Mouse (Mus musculus): Measurements from ENCODE around the gene Kif24.

The Kif24 gene

DNA sequence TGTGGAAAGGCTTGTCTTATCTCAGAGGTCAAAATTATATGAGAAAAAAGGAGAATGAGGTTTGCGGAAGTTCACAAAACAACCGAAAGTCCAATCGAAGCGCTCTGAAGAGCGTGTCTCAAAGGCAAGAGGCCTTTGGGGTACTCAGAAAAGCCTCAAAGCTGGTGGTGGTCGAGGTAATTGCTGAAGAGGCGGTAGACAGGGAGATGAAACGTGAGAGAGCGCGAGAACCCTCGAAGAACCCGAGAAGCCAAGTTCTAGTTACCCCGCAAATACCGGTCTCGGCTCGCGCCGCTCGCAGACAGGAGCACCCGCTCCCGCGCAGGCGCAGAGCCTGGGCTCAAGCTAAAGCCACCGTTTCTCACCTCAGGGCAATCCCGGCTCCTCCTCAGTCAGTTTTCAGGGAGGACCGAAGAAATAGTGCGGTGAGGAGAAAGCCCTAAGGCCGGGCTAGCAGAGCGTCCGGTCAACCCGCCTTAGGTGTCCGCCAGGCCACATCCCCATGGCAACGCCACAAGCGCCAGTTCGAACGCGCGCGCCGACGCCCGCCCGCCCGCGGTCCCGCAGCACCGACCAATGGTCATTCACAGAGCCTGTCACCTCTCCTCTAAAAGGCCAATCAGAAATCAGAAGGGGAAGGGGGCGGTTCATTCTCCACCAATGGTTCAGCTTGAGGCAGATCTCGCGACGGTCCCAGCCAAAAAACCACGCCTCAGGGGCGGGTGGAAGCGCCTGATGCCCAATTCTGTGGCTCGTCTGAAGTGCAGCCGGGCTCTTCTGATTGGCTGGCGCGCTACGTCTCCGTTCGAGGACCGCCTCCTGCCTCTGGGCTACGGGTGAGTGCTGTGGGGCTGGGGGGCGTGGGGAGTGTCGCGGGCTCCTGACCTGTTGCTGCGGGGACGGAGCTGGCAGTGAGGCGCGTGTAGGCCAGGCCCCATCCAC, at the start of gene Kif24, which contains the start of gene Nudt2:
Gene Kif24, minus strand, starts transcription at position 543 of the 942 bp plus-strand sequence.
Gene Nudt2, plus strand, starts transcription at position 807 of the 942 bp plus-strand sequence.
- Histone ChIP-seq H3K4me3 (replicated peaks; ENCODE audit: low read length) (peak within 1 kb of the TSS; percentile 93), H3K36me3 (ENCODE audit: insufficient read depth, low read length) (peaks cover 33% of the 10 kb centered on the region), H3K27me3 (ENCODE audit: insufficient read depth, low read length) (no peaks in the 10 kb centered on the region), H3K9me3 (ENCODE audit: low read length) (peaks cover 41% of the 10 kb centered on the region), H3K4me1 (replicated peaks; ENCODE audit: low read depth, low read length) (peaks cover 27% of the 10 kb centered on the region)
- TF ChIP-seq POU5F1 (IDR thresholded peaks at IDR 0.05; ENCODE audit: borderline replicate concordance, low read length): no peak
- TF ChIP-seq NANOG (IDR thresholded peaks at IDR 0.05; ENCODE audit: borderline replicate concordance, low read length): no peak
- TF ChIP-seq CTCF (conservative IDR thresholded peaks at IDR 0.05; ENCODE audit: low read length): no peak

GRCm38 (mm10) chr4:41513714-41514113, 49.0 kb upstream of the Kif24 start:
- Histone ChIP-seq H3K9me3 (ENCODE audit: low read length) (no peaks in the 10 kb centered on the region), H3K4me1 (replicated peaks; ENCODE audit: low read depth, low read length) (no peaks in the 10 kb centered on the region), H3K4me3 (replicated peaks; ENCODE audit: low read length) (no peak overlapping the region), H3K36me3 (ENCODE audit: insufficient read depth, low read length) (no peaks in the 10 kb centered on the region), H3K27me3 (ENCODE audit: insufficient read depth, low read length) (peaks cover 65% of the 10 kb centered on the region)
- no peak for TF ChIP-seq CTCF (conservative IDR thresholded peaks at IDR 0.05; ENCODE audit: low read length)
- TF ChIP-seq NANOG (IDR thresholded peaks at IDR 0.05; ENCODE audit: borderline replicate concordance, low read length): no peak
- TF ChIP-seq POU5F1 (IDR thresholded peaks at IDR 0.05; ENCODE audit: borderline replicate concordance, low read length): no peak

- no peak for TF ChIP-seq POU5F1 (IDR thresholded peaks at IDR 0.05; ENCODE audit: borderline replicate concordance, low read length)
- no peak for TF ChIP-seq NANOG (IDR thresholded peaks at IDR 0.05; ENCODE audit: borderline replicate concordance, low read length)
- TF ChIP-seq CTCF (conservative IDR thresholded peaks at IDR 0.05; ENCODE audit: low read length): no peak
- no peak overlapping the region for H3K4me3 ChIP-seq (replicated peaks; ENCODE audit: low read length)
- no peaks in the 10 kb centered on the region for H3K9me3 ChIP-seq (ENCODE audit: low read length)
- peaks cover 65% of the 10 kb centered on the region for H3K27me3 ChIP-seq (ENCODE audit: insufficient read depth, low read length)
- H3K4me1 ChIP-seq (replicated peaks; ENCODE audit: low read depth, low read length): no peaks in the 10 kb centered on the region
- H3K36me3 ChIP-seq (ENCODE audit: insufficient read depth, low read length): no peaks in the 10 kb centered on the region
These were observed 48.6 kb upstream of the Kif24 start for GRCm38 (mm10) chr4:41513309-41513708.

GRCm38 (mm10) chr4:41507998-41508397, 43.3 kb upstream of the Kif24 start:
- Histone ChIP-seq H3K36me3 (ENCODE audit: insufficient read depth, low read length) (no peaks in the 10 kb centered on the region), H3K27me3 (ENCODE audit: insufficient read depth, low read length) (peaks cover 55% of the 10 kb centered on the region), H3K4me1 (replicated peaks; ENCODE audit: low read depth, low read length) (peaks cover 45% of the 10 kb centered on the region), H3K9me3 (ENCODE audit: low read length) (no peaks in the 10 kb centered on the region), H3K4me3 (replicated peaks; ENCODE audit: low read length) (no peak overlapping the region)
- TF ChIP-seq CTCF (conservative IDR thresholded peaks at IDR 0.05; ENCODE audit: low read length): no peak
- no peak for TF ChIP-seq NANOG (IDR thresholded peaks at IDR 0.05; ENCODE audit: borderline replicate concordance, low read length)
- TF ChIP-seq POU5F1 (IDR thresholded peaks at IDR 0.05; ENCODE audit: borderline replicate concordance, low read length): no peak

DNA sequence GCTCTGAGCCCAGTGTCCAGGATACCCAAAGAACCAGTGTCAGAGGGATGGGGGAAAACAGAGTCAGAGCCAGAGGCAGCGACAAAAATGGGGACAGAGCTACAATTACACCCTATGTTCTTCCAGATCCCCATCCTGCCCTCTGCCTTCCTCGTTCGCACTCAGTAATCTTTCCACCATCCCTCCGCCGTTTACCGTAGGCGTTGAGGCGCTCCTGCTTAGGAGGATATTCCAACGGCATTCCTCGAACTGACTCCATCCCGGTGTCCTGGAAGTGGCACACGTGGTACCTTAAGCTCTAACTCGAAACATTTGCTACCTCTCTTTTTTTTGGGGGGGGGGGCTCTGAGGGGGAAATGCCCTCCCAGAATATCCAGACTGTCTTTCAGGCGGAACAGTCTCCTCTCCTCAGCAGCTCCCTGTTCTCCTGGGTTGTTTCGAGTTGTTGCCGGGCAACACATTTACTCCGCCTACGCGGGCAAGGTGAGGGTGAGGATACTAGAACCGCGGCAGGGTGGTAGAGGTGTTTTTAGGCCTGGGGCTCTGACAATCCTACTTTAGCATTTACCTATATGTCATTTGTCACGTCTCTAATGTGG, 42.7 kb upstream of the Kif24 start:
- no peak for TF ChIP-seq NANOG (IDR thresholded peaks at IDR 0.05; ENCODE audit: borderline replicate concordance, low read length)
- Histone ChIP-seq H3K9me3 (ENCODE audit: low read length) (no peaks in the 10 kb centered on the region), H3K4me3 (replicated peaks; ENCODE audit: low read length) (peak overlapping the region; percentile 84), H3K36me3 (ENCODE audit: insufficient read depth, low read length) (no peaks in the 10 kb centered on the region), H3K4me1 (replicated peaks; ENCODE audit: low read depth, low read length) (peaks cover 49% of the 10 kb centered on the region), H3K27me3 (ENCODE audit: insufficient read depth, low read length) (peaks cover 53% of the 10 kb centered on the region)

DNA sequence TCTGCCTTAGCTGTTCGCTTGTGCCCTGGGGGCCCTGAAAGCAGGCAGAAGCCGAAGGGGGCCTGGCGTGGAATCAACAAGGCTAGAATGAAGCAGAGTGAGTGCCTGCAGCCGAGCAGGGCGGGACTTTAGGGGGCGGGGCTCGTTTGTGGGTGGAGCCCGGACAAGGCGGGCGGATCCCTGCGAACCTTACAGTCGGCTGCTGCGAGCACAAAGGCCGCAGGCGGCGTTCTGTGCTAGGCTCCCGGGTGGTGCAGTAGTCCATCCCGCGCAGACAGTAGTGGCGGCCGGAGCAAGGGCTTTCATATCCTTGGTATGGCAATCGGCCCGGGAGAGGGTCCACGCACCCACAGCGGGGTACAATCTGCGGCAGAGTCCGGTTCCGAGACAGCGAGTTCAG, 42.2 kb upstream of the Kif24 start:
- Histone ChIP-seq H3K4me1 (replicated peaks; ENCODE audit: low read depth, low read length) (peaks cover 54% of the 10 kb centered on the region), H3K27me3 (ENCODE audit: insufficient read depth, low read length) (peaks cover 52% of the 10 kb centered on the region), H3K9me3 (ENCODE audit: low read length) (no peaks in the 10 kb centered on the region), H3K36me3 (ENCODE audit: insufficient read depth, low read length) (no peaks in the 10 kb centered on the region), H3K4me3 (replicated peaks; ENCODE audit: low read length) (peak overlapping the region; percentile 84)
- TF ChIP-seq POU5F1 (IDR thresholded peaks at IDR 0.05; ENCODE audit: borderline replicate concordance, low read length): no peak
- TF ChIP-seq NANOG (IDR thresholded peaks at IDR 0.05; ENCODE audit: borderline replicate concordance, low read length): no peak
- TF ChIP-seq CTCF (conservative IDR thresholded peaks at IDR 0.05; ENCODE audit: low read length): no peak

GRCm38 (mm10) chr4:41506156-41506555, 41.5 kb upstream of the Kif24 start:
- peaks cover 61% of the 10 kb centered on the region for H3K4me1 ChIP-seq (replicated peaks; ENCODE audit: low read depth, low read length)
- no peak for TF ChIP-seq NANOG (IDR thresholded peaks at IDR 0.05; ENCODE audit: borderline replicate concordance, low read length)
- TF ChIP-seq CTCF (conservative IDR thresholded peaks at IDR 0.05; ENCODE audit: low read length): peak; percentile 87
- no peak for TF ChIP-seq POU5F1 (IDR thresholded peaks at IDR 0.05; ENCODE audit: borderline replicate concordance, low read length)
- no peaks in the 10 kb centered on the region for H3K9me3 ChIP-seq (ENCODE audit: low read length)
- H3K36me3 ChIP-seq (ENCODE audit: insufficient read depth, low read length): no peaks in the 10 kb centered on the region
- peak overlapping the region; percentile 84 for H3K4me3 ChIP-seq (replicated peaks; ENCODE audit: low read length)
- H3K27me3 ChIP-seq (ENCODE audit: insufficient read depth, low read length): peaks cover 53% of the 10 kb centered on the region

- H3K27me3 ChIP-seq (ENCODE audit: insufficient read depth, low read length): peaks cover 54% of the 10 kb centered on the region
- TF ChIP-seq NANOG (IDR thresholded peaks at IDR 0.05; ENCODE audit: borderline replicate concordance, low read length): no peak
- TF ChIP-seq POU5F1 (IDR thresholded peaks at IDR 0.05; ENCODE audit: borderline replicate concordance, low read length): no peak
- peak; percentile 77 for TF ChIP-seq CTCF (conservative IDR thresholded peaks at IDR 0.05; ENCODE audit: low read length)
- no peaks in the 10 kb centered on the region; the same call in 1 of the 2 replicates for H3K36me3 ChIP-seq (ENCODE audit: insufficient read depth, low read length)
- H3K4me3 ChIP-seq (replicated peaks; ENCODE audit: low read length): no peak overlapping the region
- H3K4me1 ChIP-seq (replicated peaks; ENCODE audit: low read depth, low read length): peaks cover 62% of the 10 kb centered on the region
- H3K9me3 ChIP-seq (ENCODE audit: low read length): no peaks in the 10 kb centered on the region
These were observed 40.5 kb upstream of the Kif24 start for GRCm38 (mm10) chr4:41505131-41505551.
